Mouse (Mus musculus): ENCODE results near the gene Stat5b. TPM values are rescaled to one million over a fixed set of nuclear protein-coding genes. Genes with fewer than 3 reads are reported as not detected.
A peak's percentile ranks its signal among the peaks of the same experiment; 100 is the strongest.

The Stat5b gene
- polyA plus RNA-seq, 1 experiment from 2014 or later = 31.4 TPM

DNA sequence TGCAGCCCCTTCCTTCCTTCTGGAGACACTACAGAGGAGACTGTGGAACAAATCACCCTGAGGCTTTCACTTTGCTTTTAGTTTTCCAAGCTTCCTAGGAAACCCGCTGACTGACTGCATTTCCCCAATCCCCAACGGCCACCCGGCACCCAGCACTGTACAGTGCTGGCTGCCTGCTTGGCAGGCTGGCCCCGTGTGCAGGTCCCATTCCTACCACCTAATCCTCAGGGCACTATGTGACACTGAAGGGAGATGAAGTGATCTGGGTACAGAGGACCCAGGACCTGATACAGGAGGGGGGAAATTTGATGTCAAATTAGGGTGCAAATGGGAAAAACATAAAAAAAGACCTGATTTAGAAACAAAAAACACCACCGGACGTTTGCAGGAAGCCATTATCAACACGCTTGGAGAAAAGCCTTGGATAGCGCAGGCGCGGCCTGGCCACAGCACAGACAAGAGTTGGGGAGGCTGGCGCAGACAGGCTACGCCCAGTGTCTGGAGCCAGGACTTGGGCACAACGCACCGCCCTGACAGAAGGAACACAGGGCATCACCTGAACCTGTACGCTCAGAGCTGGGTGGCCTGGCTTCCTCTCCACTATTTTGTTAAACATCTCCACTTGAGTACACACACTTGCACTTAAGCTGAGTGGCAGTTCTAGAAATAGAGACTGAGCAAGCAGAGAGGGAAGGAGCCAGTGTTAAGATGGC is 68.6 kb downstream of the Stat5b start:
- no peaks in the 10 kb centered on the region for H3K27me3 ChIP-seq (ENCODE audit: control insufficient read depth, insufficient read depth, low read length)
- H3K27ac ChIP-seq (replicated peaks in 1 of 2; ENCODE audit: control insufficient read depth in 1 of 2, insufficient read depth in 1 of 2, low read depth in 2 of 2, low read length in 2 of 2) = no peak overlapping the region; a peak in 2 of 4 replicates
- H3K9me3 ChIP-seq (ENCODE audit: control insufficient read depth, low read length) = no peaks in the 10 kb centered on the region
- H3K9ac ChIP-seq (ENCODE audit: low read length) = no peak overlapping the region
- no peak overlapping the region for H3K4me3 ChIP-seq (ENCODE audit: control insufficient read depth in 1 of 2, insufficient read depth in 1 of 2, low read depth in 1 of 2, low read length in 2 of 2)
- peaks cover 4 to 7% of the 10 kb centered on the region in 2 experiments; a peak in 1 of 4 replicates for H3K4me1 ChIP-seq (ENCODE audit: control insufficient read depth in 2 of 2, insufficient read depth in 2 of 2, low read length in 2 of 2)
- no peak overlapping the region for H3K4me2 ChIP-seq (ENCODE audit: low read length)
- 66% methylated on average over 15 of the region's 15 CpGs for WGBS
- peak; percentile 54; the same call in 1 of the 2 replicates for ATAC-seq (ENCODE audit: insufficient number of reproducible peaks, insufficient read depth, low FRiP score, low read depth)
- H3K36me3 ChIP-seq (ENCODE audit: control insufficient read depth, insufficient read depth, low read length) = peaks cover 80% of the 10 kb centered on the region

DNA sequence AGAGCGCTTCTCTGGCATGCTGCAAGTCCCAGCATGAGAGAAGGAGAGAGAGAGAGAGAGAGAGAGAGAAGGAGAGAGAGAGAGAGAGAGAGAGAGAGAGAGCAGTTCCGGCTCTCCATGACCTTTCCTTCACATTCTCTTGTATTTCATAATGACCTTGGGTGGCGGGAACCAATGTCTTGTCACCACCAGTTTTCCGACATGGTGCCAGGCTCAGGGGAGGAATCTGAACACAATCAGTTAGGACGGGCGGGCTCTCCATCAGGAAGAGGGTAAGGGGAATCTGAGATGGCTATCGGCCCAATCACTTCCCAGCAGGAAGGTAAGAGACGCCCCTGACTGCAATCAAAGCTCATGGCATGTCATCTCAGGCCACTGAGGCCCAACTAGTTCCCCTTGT is 70.3 kb downstream of the Stat5b start:
- ATAC-seq (ENCODE audit: insufficient number of reproducible peaks, insufficient read depth, low FRiP score, low read depth) = no peak
- Histone ChIP-seq H3K4me2 (ENCODE audit: low read length) (no peak overlapping the region), H3K9ac (ENCODE audit: low read length) (no peak overlapping the region), H3K27ac (replicated peaks in 1 of 2; ENCODE audit: control insufficient read depth in 1 of 2, insufficient read depth in 1 of 2, low read depth in 2 of 2, low read length in 2 of 2) (no peak overlapping the region), H3K9me3 (ENCODE audit: control insufficient read depth, low read length) (no peaks in the 10 kb centered on the region), H3K27me3 (ENCODE audit: control insufficient read depth, insufficient read depth, low read length) (no peaks in the 10 kb centered on the region), H3K4me1 (ENCODE audit: control insufficient read depth in 2 of 2, insufficient read depth in 2 of 2, low read length in 2 of 2) (peaks cover 4 to 7% of the 10 kb centered on the region in 2 experiments; a peak in 1 of 4 replicates), H3K36me3 (ENCODE audit: control insufficient read depth, insufficient read depth, low read length) (peaks cover 64% of the 10 kb centered on the region), H3K4me3 (ENCODE audit: control insufficient read depth in 1 of 2, insufficient read depth in 1 of 2, low read depth in 1 of 2, low read length in 2 of 2) (no peak overlapping the region)
- 76% methylated on average over 8 of the region's 8 CpGs for WGBS

DNA sequence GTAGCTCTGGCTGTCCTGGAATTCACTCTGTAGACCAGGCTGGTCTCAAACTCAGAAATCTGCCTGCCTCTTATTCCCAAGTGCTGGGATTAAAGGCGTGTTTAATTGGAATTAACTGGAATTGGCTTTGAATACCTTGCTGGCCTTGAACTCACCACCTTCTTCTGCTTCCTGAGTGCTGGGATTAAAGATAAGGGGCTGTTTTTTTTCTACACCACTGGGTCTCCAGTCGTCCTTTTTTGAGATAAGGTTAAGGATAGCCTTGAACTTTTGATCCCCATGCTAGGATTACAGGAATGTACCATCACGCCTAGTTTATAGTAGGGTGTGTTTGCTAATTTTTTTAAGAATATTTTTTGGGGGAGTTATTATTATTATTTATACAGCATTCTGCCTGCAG is 72.5 kb downstream of the Stat5b start:
- Histone ChIP-seq H3K36me3 (ENCODE audit: control insufficient read depth, insufficient read depth, low read length) (peaks cover 42% of the 10 kb centered on the region), H3K4me2 (ENCODE audit: low read length) (no peak overlapping the region), H3K9me3 (ENCODE audit: control insufficient read depth, low read length) (no peaks in the 10 kb centered on the region), H3K27ac (replicated peaks in 1 of 2; ENCODE audit: control insufficient read depth in 1 of 2, insufficient read depth in 1 of 2, low read depth in 2 of 2, low read length in 2 of 2) (no peak overlapping the region), H3K27me3 (ENCODE audit: control insufficient read depth, insufficient read depth, low read length) (no peaks in the 10 kb centered on the region), H3K4me3 (ENCODE audit: control insufficient read depth in 1 of 2, insufficient read depth in 1 of 2, low read depth in 1 of 2, low read length in 2 of 2) (no peak overlapping the region), H3K9ac (ENCODE audit: low read length) (no peak overlapping the region), H3K4me1 (ENCODE audit: control insufficient read depth in 2 of 2, insufficient read depth in 2 of 2, low read length in 2 of 2) (peaks cover 4 to 7% of the 10 kb centered on the region in 2 experiments; a peak in 1 of 4 replicates)
- WGBS = 58% methylated on average over 3 of the region's 3 CpGs
- no peak for ATAC-seq (ENCODE audit: insufficient number of reproducible peaks, insufficient read depth, low FRiP score, low read depth)

DNA sequence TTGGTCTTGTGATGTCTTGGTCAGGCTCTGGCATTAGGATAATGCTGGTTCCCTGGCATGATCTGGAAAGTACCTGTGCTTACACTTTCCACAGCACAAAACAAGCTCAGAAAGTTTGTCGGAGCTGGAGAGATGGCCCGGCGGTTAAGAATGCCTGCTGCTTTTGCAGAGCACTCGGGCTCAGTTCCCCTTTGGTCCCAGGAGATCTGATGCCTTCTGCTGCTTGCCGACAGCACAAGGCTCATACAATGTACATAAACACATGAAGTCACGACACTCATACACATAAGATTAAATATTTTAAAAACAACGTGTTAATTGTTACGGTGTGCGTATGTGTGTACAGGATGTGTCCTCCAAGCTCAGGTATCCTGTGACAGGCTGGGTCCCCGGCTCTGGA is 74.6 kb downstream of the Stat5b start:
- no peaks in the 10 kb centered on the region for H3K9me3 ChIP-seq (ENCODE audit: control insufficient read depth, low read length)
- 80% methylated on average over 10 of the region's 10 CpGs for WGBS
- no peak overlapping the region for H3K4me2 ChIP-seq (ENCODE audit: low read length)
- no peak for ATAC-seq (ENCODE audit: insufficient number of reproducible peaks, insufficient read depth, low FRiP score, low read depth)
- H3K4me1 ChIP-seq (ENCODE audit: control insufficient read depth in 2 of 2, insufficient read depth in 2 of 2, low read length in 2 of 2) = peaks cover 0 to 3% of the 10 kb centered on the region in 2 experiments; a peak in 1 of 4 replicates
- no peak overlapping the region for H3K4me3 ChIP-seq (ENCODE audit: control insufficient read depth in 1 of 2, insufficient read depth in 1 of 2, low read depth in 1 of 2, low read length in 2 of 2)
- H3K27me3 ChIP-seq (ENCODE audit: control insufficient read depth, insufficient read depth, low read length) = no peaks in the 10 kb centered on the region
- no peak overlapping the region for H3K27ac ChIP-seq (replicated peaks in 1 of 2; ENCODE audit: control insufficient read depth in 1 of 2, insufficient read depth in 1 of 2, low read depth in 2 of 2, low read length in 2 of 2)
- peaks cover 21% of the 10 kb centered on the region for H3K36me3 ChIP-seq (ENCODE audit: control insufficient read depth, insufficient read depth, low read length)
- no peak overlapping the region for H3K9ac ChIP-seq (ENCODE audit: low read length)

DNA sequence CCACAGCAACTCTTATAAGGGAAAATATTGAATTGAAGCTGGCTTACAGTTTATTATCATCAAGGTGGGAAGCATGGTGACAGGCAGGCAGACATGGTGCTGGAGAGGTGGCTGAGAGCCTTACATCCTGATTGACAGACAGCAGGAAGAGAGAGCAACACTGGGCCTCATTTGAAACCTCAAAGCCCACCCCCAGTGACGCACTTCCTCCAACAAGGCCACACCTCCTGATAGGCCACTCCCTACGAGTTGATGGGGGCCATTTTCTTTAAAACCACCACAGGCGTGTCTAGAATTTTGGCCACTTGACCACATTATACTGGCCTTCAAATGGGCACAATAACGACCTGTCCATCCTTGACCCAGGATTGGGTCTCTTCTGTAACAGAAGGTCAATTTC is 76.3 kb downstream of the Stat5b start:
- no peaks in the 10 kb centered on the region for H3K27me3 ChIP-seq (ENCODE audit: control insufficient read depth, insufficient read depth, low read length)
- no peak overlapping the region for H3K9ac ChIP-seq (ENCODE audit: low read length)
- H3K36me3 ChIP-seq (ENCODE audit: control insufficient read depth, insufficient read depth, low read length) = peaks cover 5% of the 10 kb centered on the region
- no peak overlapping the region for H3K27ac ChIP-seq (replicated peaks in 1 of 2; ENCODE audit: control insufficient read depth in 1 of 2, insufficient read depth in 1 of 2, low read depth in 2 of 2, low read length in 2 of 2)
- no peak for ATAC-seq (ENCODE audit: insufficient number of reproducible peaks, insufficient read depth, low FRiP score, low read depth)
- H3K4me2 ChIP-seq (ENCODE audit: low read length) = no peak overlapping the region
- no peak overlapping the region for H3K4me3 ChIP-seq (ENCODE audit: control insufficient read depth in 1 of 2, insufficient read depth in 1 of 2, low read depth in 1 of 2, low read length in 2 of 2)
- 67% methylated on average over 4 of the region's 4 CpGs for WGBS
- peaks cover 3 to 6% of the 10 kb centered on the region in 2 experiments; a peak in 3 of 4 replicates for H3K4me1 ChIP-seq (ENCODE audit: control insufficient read depth in 2 of 2, insufficient read depth in 2 of 2, low read length in 2 of 2)
- H3K9me3 ChIP-seq (ENCODE audit: control insufficient read depth, low read length) = no peaks in the 10 kb centered on the region

DNA sequence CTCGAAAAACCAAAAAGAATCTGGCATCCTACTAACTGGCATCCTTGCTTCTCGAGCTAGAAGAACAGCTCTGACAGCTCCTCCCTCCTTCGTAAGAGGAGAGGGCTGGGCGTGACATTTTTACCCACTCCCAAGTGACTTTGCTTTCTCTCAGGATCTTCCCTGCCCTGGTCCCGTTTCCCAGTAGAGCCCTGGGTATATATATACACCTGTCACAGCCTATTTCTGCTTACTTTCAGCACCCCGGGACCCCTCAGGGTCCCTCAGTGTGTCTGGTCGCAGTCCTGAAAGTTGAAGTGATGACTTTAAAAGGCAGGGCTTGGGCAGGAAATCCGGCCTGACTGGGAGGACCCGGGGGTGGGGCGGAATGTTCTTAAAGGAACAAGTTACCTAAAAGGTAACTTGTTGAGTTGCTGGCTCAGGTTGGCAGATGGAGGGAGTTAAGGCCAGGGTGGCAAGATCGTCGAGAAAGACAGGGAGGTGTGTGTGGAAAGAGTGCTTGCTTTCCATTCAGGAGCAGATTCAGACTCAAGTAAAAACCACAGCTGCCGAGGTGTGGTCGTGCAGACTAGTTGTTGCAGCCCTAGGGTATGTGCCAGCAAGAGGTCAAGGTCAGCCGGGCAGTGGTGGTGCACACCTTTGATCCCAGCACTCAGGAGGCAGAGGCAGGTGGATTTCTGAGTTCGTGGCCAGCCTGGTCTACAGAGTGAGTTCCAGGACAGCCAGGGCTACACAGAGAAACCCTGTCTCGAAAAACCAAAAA is 79.7 kb downstream of the Stat5b start, which contains the start of gene Ghdc:
Gene Ghdc (minus strand): TSS at position 312 of the 763 bp plus-strand sequence.
- 14% methylated on average over 17 of the region's 17 CpGs for WGBS
- no peaks in the 10 kb centered on the region for H3K9me3 ChIP-seq (ENCODE audit: control insufficient read depth, low read length)
- H3K27ac ChIP-seq (replicated peaks in 1 of 2; ENCODE audit: control insufficient read depth in 1 of 2, insufficient read depth in 1 of 2, low read depth in 2 of 2, low read length in 2 of 2) = 0 out of 4 replicates have a peak within 1 kb of the TSS, but pooled peaks have one; percentile 24 to 41
- peak within 1 kb of the TSS; percentile 72 for H3K9ac ChIP-seq (ENCODE audit: low read length)
- H3K4me2 ChIP-seq (ENCODE audit: low read length) = peak within 1 kb of the TSS; percentile 69
- ATAC-seq (ENCODE audit: insufficient number of reproducible peaks, insufficient read depth, low FRiP score, low read depth) = no peak
- no peaks in the 10 kb centered on the region for H3K27me3 ChIP-seq (ENCODE audit: control insufficient read depth, insufficient read depth, low read length)
- H3K4me1 ChIP-seq (ENCODE audit: control insufficient read depth in 2 of 2, insufficient read depth in 2 of 2, low read length in 2 of 2) = peaks cover 3 to 6% of the 10 kb centered on the region in 2 experiments; a peak in 3 of 4 replicates
- peak within 1 kb of the TSS; percentile 53 to 58 for H3K4me3 ChIP-seq (ENCODE audit: control insufficient read depth in 1 of 2, insufficient read depth in 1 of 2, low read depth in 1 of 2, low read length in 2 of 2)
- H3K36me3 ChIP-seq (ENCODE audit: control insufficient read depth, insufficient read depth, low read length) = no peaks in the 10 kb centered on the region

DNA sequence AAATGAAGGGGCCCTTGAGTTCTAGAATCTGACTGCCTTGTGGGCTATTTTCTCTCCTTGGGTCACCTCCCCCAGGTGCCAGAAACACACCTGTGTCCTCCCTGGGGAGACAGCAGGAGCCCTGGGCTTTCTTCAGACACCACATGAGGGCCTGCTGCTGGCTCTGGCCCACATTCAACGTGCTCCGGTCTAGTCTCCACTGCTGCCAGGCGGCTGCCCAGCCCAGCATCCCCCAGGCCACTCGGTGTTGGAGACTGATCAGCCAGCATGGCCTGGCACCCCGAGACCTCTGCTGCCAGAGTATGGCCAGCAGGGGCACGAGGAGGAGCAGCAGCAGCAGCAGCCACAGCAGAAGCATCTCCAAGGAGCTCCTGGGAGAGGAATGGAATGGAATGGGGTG is 80.5 kb downstream of the Stat5b start:
- Histone ChIP-seq H3K36me3 (ENCODE audit: control insufficient read depth, insufficient read depth, low read length) (no peaks in the 10 kb centered on the region), H3K4me3 (ENCODE audit: control insufficient read depth in 1 of 2, insufficient read depth in 1 of 2, low read depth in 1 of 2, low read length in 2 of 2) (peak overlapping the region; percentile 53 to 58), H3K9me3 (ENCODE audit: control insufficient read depth, low read length) (no peaks in the 10 kb centered on the region), H3K9ac (ENCODE audit: low read length) (peak overlapping the region; percentile 72; the same call in 1 of the 2 replicates), H3K27ac (replicated peaks in 1 of 2; ENCODE audit: control insufficient read depth in 1 of 2, insufficient read depth in 1 of 2, low read depth in 2 of 2, low read length in 2 of 2) (no peak overlapping the region), H3K27me3 (ENCODE audit: control insufficient read depth, insufficient read depth, low read length) (no peaks in the 10 kb centered on the region), H3K4me2 (ENCODE audit: low read length) (peak overlapping the region; percentile 69), H3K4me1 (ENCODE audit: control insufficient read depth in 2 of 2, insufficient read depth in 2 of 2, low read length in 2 of 2) (peaks cover 3 to 6% of the 10 kb centered on the region in 2 experiments; a peak in 3 of 4 replicates)
- ATAC-seq (ENCODE audit: insufficient number of reproducible peaks, insufficient read depth, low FRiP score, low read depth) = no peak
- 55% methylated on average over 6 of the region's 6 CpGs for WGBS

All from heart, embryonic 14.5 days (tissue).